Mouse (Mus musculus): ENCODE data around the gene Msrb3.

GRCm38 (mm10) chr10:120839966-120840365 is 58.9 kb downstream of the Msrb3 start:
- no peak for TF ChIP-seq CTCF (IDR thresholded peaks at IDR 0.05; ENCODE audit: extremely low read depth, insufficient read length, insufficient replicate concordance, low read depth, low read length)
- no peak for TF ChIP-seq POLR2A (IDR thresholded peaks at IDR 0.05; ENCODE audit: low read depth, low read length)
